10 mouse cellular contexts compared by ENCODE assay signal in the genomic region with DNA sequence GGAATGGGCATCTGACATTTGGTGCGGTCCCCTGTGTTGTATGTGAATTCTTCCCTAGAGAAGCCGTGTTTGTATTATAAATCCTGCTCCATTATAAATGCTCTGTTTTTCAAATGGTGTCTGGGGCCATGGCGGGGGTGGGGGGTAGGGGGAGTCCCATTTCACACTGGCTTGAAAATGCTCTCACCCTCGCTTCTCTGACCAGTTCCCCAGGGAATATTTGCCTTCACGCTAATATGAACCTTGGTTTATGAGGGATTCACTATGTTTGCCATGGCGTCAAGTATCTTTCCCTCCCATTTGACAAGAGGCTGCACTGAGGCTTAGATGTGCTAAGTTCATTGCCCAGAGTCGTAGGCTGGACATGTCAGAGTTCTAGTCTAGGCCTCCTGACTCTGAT. TPM values are rescaled to one million over a fixed set of nuclear protein-coding genes. Genes with fewer than 3 reads are reported as not detected.
A peak's percentile ranks its signal among the peaks of the same experiment; 100 is the strongest.
DNase-seq lines count a peak whose midpoint lies in the region; ATAC-seq and TF ChIP-seq lines count a peak whose summit lies in the region.
"Had no signal": no experiment of that assay in that cellular context is flagged by ENCODE, and none has a peak within 500 bp of the region (broad histone marks: within the 10 kb centered on the region; RNA-seq: fewer than 3 reads in every experiment).

No protein-coding gene starts in this region.

- H3K4me1 ChIP-seq in kidney, embryonic 15.5 days = peaks cover 49% of the 10 kb centered on the region
- peaks cover 37% of the 10 kb centered on the region for H3K4me1 ChIP-seq in embryonic facial prominence, embryonic 12.5 days
- H3K4me1 ChIP-seq in forebrain, postnatal 0 days (ENCODE audit: insufficient read depth) = no peaks in the 10 kb centered on the region; the same call in 1 of the 2 replicates
- H3K4me1 ChIP-seq in midbrain, embryonic 14.5 days (ENCODE audit: control insufficient read depth, insufficient read depth, low read length) = 0 out of 2 replicates have a peak, but pooled peaks cover 4% of the 10 kb centered on the region

- ATAC-seq in kidney, embryonic 15.5 days (replicated peaks; ENCODE audit: low FRiP score) = no peak
- ATAC-seq in embryonic facial prominence, embryonic 12.5 days (ENCODE audit: insufficient number of reproducible peaks, insufficient read depth, low FRiP score, low TSS enrichment) = no peak
- no peak for ATAC-seq in forebrain, postnatal 0 days
- ATAC-seq in midbrain, embryonic 14.5 days (ENCODE audit: low FRiP score, low TSS enrichment) = no peak

- 69% methylated on average over 7 of the region's 7 CpGs for WGBS in kidney, embryonic 15.5 days
- 69% methylated on average over 7 of the region's 7 CpGs for WGBS in embryonic facial prominence, embryonic 12.5 days
- WGBS in forebrain, postnatal 0 days = 79% methylated on average over 7 of the region's 7 CpGs
- WGBS in midbrain, embryonic 14.5 days = 72% methylated on average over 7 of the region's 7 CpGs

- peaks cover 14% of the 10 kb centered on the region; the same call in 1 of the 2 replicates for H3K27me3 ChIP-seq in kidney, embryonic 15.5 days
- no peaks in the 10 kb centered on the region for H3K27me3 ChIP-seq in embryonic facial prominence, embryonic 12.5 days
- H3K27me3 ChIP-seq in forebrain, postnatal 0 days (ENCODE audit: insufficient read depth, low read length) = no peaks in the 10 kb centered on the region
- peaks cover 14% of the 10 kb centered on the region; the same call in 1 of the 2 replicates for H3K27me3 ChIP-seq in midbrain, embryonic 14.5 days (ENCODE audit: control insufficient read depth, insufficient read depth, low read length)

- no peak for TF ChIP-seq CTCF in forebrain, postnatal 0 days (IDR thresholded peaks at IDR 0.05; ENCODE audit: low read depth)

- no peaks in the 10 kb centered on the region for H3K36me3 ChIP-seq in kidney, embryonic 15.5 days
- no peaks in the 10 kb centered on the region for H3K36me3 ChIP-seq in embryonic facial prominence, embryonic 12.5 days
- no peaks in the 10 kb centered on the region for H3K36me3 ChIP-seq in forebrain, postnatal 0 days (ENCODE audit: insufficient read depth)
- H3K36me3 ChIP-seq in midbrain, embryonic 14.5 days (ENCODE audit: control insufficient read depth, insufficient read depth, low read length) = no peaks in the 10 kb centered on the region
- H3K36me3 ChIP-seq: G1E had no signal

- H3K9ac ChIP-seq in kidney, embryonic 15.5 days = 0 out of 2 replicates have a peak overlapping the region, but pooled peaks have one; percentile 67
- no peak overlapping the region; the same call in 1 of the 2 replicates for H3K9ac ChIP-seq in embryonic facial prominence, embryonic 12.5 days
- H3K9ac ChIP-seq in forebrain, postnatal 0 days = 0 out of 2 replicates have a peak overlapping the region, but pooled peaks have one; percentile 49
- H3K9ac ChIP-seq in midbrain, embryonic 14.5 days (replicated peaks; ENCODE audit: low read length) = no peak overlapping the region; the same call in 1 of the 2 replicates

- no peaks in the 10 kb centered on the region for H3K9me3 ChIP-seq in kidney, embryonic 15.5 days (replicated peaks)
- H3K9me3 ChIP-seq in embryonic facial prominence, embryonic 12.5 days = no peaks in the 10 kb centered on the region
- H3K9me3 ChIP-seq in forebrain, postnatal 0 days (ENCODE audit: low read length) = no peaks in the 10 kb centered on the region
- H3K9me3 ChIP-seq in midbrain, embryonic 14.5 days (ENCODE audit: control insufficient read depth, low read length) = no peaks in the 10 kb centered on the region
- H3K9me3 ChIP-seq: G1E had no signal

- H3K4me2 ChIP-seq in kidney, embryonic 15.5 days = peak overlapping the region; percentile 97
- H3K4me2 ChIP-seq in embryonic facial prominence, embryonic 12.5 days (replicated peaks) = peak overlapping the region; percentile 89; the same call in 1 of the 2 replicates
- no peak overlapping the region; the same call in 1 of the 2 replicates for H3K4me2 ChIP-seq in forebrain, postnatal 0 days (ENCODE audit: low read depth)
- peak overlapping the region; percentile 88 for H3K4me2 ChIP-seq in midbrain, embryonic 14.5 days (ENCODE audit: low read length)

- H3K27ac ChIP-seq in kidney, embryonic 15.5 days = no peak overlapping the region
- H3K27ac ChIP-seq in embryonic facial prominence, embryonic 12.5 days = 0 out of 2 replicates have a peak overlapping the region, but pooled peaks have one; percentile 6
- H3K27ac ChIP-seq in forebrain, postnatal 0 days (ENCODE audit: low read depth, low read length) = no peak overlapping the region
- H3K27ac ChIP-seq in midbrain, embryonic 14.5 days (replicated peaks; ENCODE audit: low read depth, low read length) = no peak overlapping the region

- no peak overlapping the region; the same call in 1 of the 2 replicates for H3K4me3 ChIP-seq in kidney, embryonic 15.5 days (replicated peaks)
- no peak overlapping the region for H3K4me3 ChIP-seq in embryonic facial prominence, embryonic 12.5 days
- H3K4me3 ChIP-seq in forebrain, postnatal 0 days (ENCODE audit: low read depth, low read length) = no peak overlapping the region
- H3K4me3 ChIP-seq in midbrain, embryonic 14.5 days (replicated peaks; ENCODE audit: low read depth, low read length) = peak overlapping the region; percentile 52; the same call in 1 of the 2 replicates

- no peak for DNase-seq in kidney, adult 18-20 months
- no peak for DNase-seq in forebrain, postnatal 0 days
- no peak for DNase-seq in midbrain, embryonic 14.5 days
- no peak for DNase-seq in urinary bladder, postnatal 36 days (ENCODE audit: low spot score in 2 of 2)
- no peak for DNase-seq in c-Kit-positive CD71-positive TER-119-positive erythroid progenitor cells, embryonic 14.5 days (ENCODE audit: low spot score)
- DNase-seq in adrenal gland, postnatal 36 days = no peak
- DNase-seq: cerebellum, adult 9-10 months had no signal

RNA-seq across cellular contexts. Expression of gene Gsn, which starts 0.7 kb away (rescaled TPM):
- polyA plus RNA-seq in kidney, embryonic 15.5 days (2015; fragmentation: Nextera tagmentation; extraction: Ambion mirVana) = 129 and 144 TPM in 2 replicates
- 130 and 133 TPM in 2 replicates for polyA plus RNA-seq in embryonic facial prominence, embryonic 12.5 days (2016; fragmentation: Nextera tagmentation; extraction: Ambion mirVana)
- total RNA-seq in forebrain, postnatal 0 days (2014; rRNA removed) = 24.3 and 30.3 TPM in 2 replicates
- polyA plus RNA-seq in forebrain, postnatal 0 days (2015; fragmentation: Nextera tagmentation; extraction: Ambion mirVana) = 24.3 and 27.2 TPM in 2 replicates
- polyA plus RNA-seq in midbrain, embryonic 14.5 days (2014; fragmentation: Nextera tagmentation; extraction: Ambion mirVana) = 8.8 and 18.9 TPM in 2 replicates
- total RNA-seq in adrenal gland, postnatal 36 days (2021) = 100 to 1,000 TPM; 405 to 505 TPM

RNA-seq across cellular contexts. Expression of gene Rab14, which starts 54.5 kb away (rescaled TPM):
- 342 and 349 TPM in 2 replicates for polyA plus RNA-seq in kidney, embryonic 15.5 days (2015; fragmentation: Nextera tagmentation; extraction: Ambion mirVana)
- polyA plus RNA-seq in embryonic facial prominence, embryonic 12.5 days (2016; fragmentation: Nextera tagmentation; extraction: Ambion mirVana) = 317 and 329 TPM in 2 replicates
- total RNA-seq in forebrain, postnatal 0 days (2014; rRNA removed) = 98.0 and 121 TPM in 2 replicates
- 432 and 544 TPM in 2 replicates for polyA plus RNA-seq in forebrain, postnatal 0 days (2015; fragmentation: Nextera tagmentation; extraction: Ambion mirVana)
- 401 and 415 TPM in 2 replicates for polyA plus RNA-seq in midbrain, embryonic 14.5 days (2014; fragmentation: Nextera tagmentation; extraction: Ambion mirVana)
- 100 to 1,000 TPM; 207 to 234 TPM for total RNA-seq in adrenal gland, postnatal 36 days (2021)

Comparison
In these comparisons a context has a peak if more than half of its experiments do, and no peak if none do; other contexts are left out.
1. H3K9ac ChIP-seq: peak in kidney, embryonic 15.5 days (single experiment) and forebrain, postnatal 0 days (single experiment); none in embryonic facial prominence, embryonic 12.5 days (single experiment) and midbrain, embryonic 14.5 days (single experiment).